Mouse (Mus musculus) olfactory bulb, adult 2 months (tissue): ENCODE measurements around the gene Tex45. TPM values are rescaled to one million over a fixed set of nuclear protein-coding genes. Genes with fewer than 3 reads are reported as not detected.

Experiments used
- H3K27ac ChIP-seq: fragments of 200-500 bp; 2 replicates; pipeline ENCODE4 v1.5.1; 2012; ENCODE audit warnings: low read depth, low read length; ENCODE audit not compliant: insufficient read depth
- H3K4me1 ChIP-seq: fragments of 200-500 bp; 2 replicates; pipeline ENCODE4 v1.6.1; 2012; ENCODE audit warnings: low read length; ENCODE audit not compliant: control insufficient read depth, insufficient read depth
- H3K4me3 ChIP-seq: fragments of 200-500 bp; 2 replicates; pipeline ENCODE4 v1.5.1; 2012; ENCODE audit warnings: mild to moderate bottlenecking, low read depth, low read length, moderate library complexity; ENCODE audit not compliant: insufficient read depth
- CTCF ChIP-seq: fragments of 200-500 bp; IDR thresholded peaks from 2 replicates; pipeline ENCODE4 v1.5.1; 2012; ENCODE audit warnings: low read depth, mild to moderate bottlenecking, low read length, moderate library complexity; ENCODE audit not compliant: insufficient read depth
- POLR2A ChIP-seq: fragments of 200-500 bp; IDR thresholded peaks from 2 replicates; pipeline ENCODE4 v1.6.1; 2012; ENCODE audit warnings: mild to moderate bottlenecking, low read depth, low read length, moderate library complexity; ENCODE audit not compliant: insufficient read depth
- WGBS: fragments of 180-500 bp; shearing (Covaris S2); methylation state at CpG from one replicate; pipeline ENCODE4 v1.1.7; 2018; 5-methylcytosine and 5-hydroxymethylcytosine counted together
- polyA plus RNA-seq: library from polyadenylated mRNA; stranded (reverse); fragments of >200 nt; gene quantifications from 2 replicates; pipeline ENCODE4 v1.2.4, GENCODE M21; 2012; ENCODE audit warnings: low replicate concordance; ENCODE audit not compliant: missing spikeins, insufficient read depth, insufficient read length

Gene Tex45
- polyA plus RNA-seq, 1 experiment, result not detected

- Histone ChIP-seq H3K27ac (no peak overlapping the region), H3K4me1 (no peaks in the 10 kb centered on the region), H3K4me3 (no peak overlapping the region)
- TF ChIP-seq POLR2A (no peak), CTCF (peak; percentile 84)
- 31% methylated on average over 5 of the region's 5 CpGs for WGBS
Measured at GRCm38 (mm10) chr8:3450670-3451069, 20.0 kb upstream of the Tex45 start.

- H3K4me3 ChIP-seq, result no peak overlapping the region
- no peak overlapping the region for H3K27ac ChIP-seq
- 98% methylated on average over 25 of the region's 25 CpGs for WGBS
- H3K4me1 ChIP-seq, result no peaks in the 10 kb centered on the region
- TF ChIP-seq CTCF, result no peak
- no peak for TF ChIP-seq POLR2A
Measured at GRCm38 (mm10) chr8:3451992-3452391, 18.7 kb upstream of the Tex45 start.

- WGBS, result 87% methylated on average over 2 of the region's 2 CpGs
- H3K4me1 ChIP-seq, result no peaks in the 10 kb centered on the region
- no peak overlapping the region for H3K27ac ChIP-seq
- TF ChIP-seq CTCF (no peak), POLR2A (no peak)
- no peak overlapping the region for H3K4me3 ChIP-seq
Measured at GRCm38 (mm10) chr8:3463248-3463647, 7.4 kb upstream of the Tex45 start.

DNA sequence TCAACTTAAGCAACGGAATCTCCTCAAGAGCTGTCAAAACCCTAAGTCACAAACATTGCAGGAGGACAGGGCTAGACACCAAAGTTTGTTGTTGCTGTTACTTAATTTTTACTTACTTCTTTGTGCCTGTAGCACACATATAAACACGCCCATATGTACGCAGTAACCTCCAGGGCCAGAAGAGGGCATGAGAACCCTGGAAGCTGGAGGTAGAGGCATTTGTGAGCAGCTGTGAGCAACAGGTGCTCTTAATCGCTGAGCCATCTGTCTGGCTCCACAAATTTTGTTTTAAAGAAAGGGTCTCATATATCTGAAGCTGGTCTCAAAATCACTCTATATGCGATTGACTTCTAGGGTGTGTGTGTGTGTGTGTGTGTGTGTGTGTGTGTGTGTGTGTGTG, 6.4 kb upstream of the Tex45 start:
- no peak overlapping the region for H3K27ac ChIP-seq
- H3K4me3 ChIP-seq, result no peak overlapping the region
- WGBS, result 54% methylated on average over 5 of the region's 5 CpGs
- TF ChIP-seq POLR2A (no peak), CTCF (no peak)
- no peaks in the 10 kb centered on the region for H3K4me1 ChIP-seq

- peak within 1 kb of the TSS; percentile 68 for H3K4me3 ChIP-seq
- TF ChIP-seq CTCF (no peak), POLR2A (peak; percentile 54)
- 8% methylated on average over 32 of the region's 32 CpGs for WGBS
- H3K4me1 ChIP-seq, result no peaks in the 10 kb centered on the region
- no peak within 1 kb of the TSS; the same call in 1 of the 2 replicates for H3K27ac ChIP-seq
Measured at GRCm38 (mm10) chr8:3467006-3467885, 3.4 kb upstream of the Tex45 start, which contains the start of gene Pex11g. Gene Pex11g (minus strand): TSS chr8:3467680.

DNA sequence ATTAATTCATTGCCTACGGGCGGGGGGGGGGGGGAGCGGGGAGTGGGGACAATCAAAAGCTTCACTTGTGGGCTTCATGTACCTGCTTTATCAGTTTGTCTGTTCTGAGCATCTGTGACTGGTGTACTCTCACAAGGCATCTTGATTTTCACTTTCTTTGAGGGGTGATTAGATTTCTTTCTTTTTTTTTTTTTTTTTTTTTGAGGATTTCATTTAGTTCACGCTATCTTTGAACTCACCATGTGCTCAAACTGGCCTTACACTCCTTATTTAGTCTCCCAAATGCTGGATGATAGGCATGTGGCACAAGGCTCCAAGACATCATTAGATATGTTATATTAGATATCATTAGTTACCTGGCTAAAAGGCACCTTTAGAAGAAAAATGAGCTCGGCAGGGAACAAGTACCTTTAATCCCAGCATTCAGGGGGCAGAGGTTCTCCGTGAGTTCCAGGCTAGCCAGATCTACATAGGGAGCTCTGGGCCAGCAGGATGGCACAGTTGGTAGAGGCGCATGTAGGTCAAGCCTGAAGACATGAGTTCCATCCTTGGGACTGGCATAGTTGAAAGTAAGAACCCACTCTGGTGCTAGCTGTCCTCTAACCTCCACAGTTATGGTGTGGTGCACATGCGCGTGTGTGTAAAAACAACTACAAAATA, 2.6 kb upstream of the Tex45 start:
- TF ChIP-seq POLR2A, result no peak
- no peak for TF ChIP-seq CTCF
- 51% methylated on average over 9 of the region's 9 CpGs for WGBS
- Histone ChIP-seq H3K27ac (no peak overlapping the region; the same call in 1 of the 2 replicates), H3K4me3 (peak overlapping the region; percentile 68), H3K4me1 (no peaks in the 10 kb centered on the region)

DNA sequence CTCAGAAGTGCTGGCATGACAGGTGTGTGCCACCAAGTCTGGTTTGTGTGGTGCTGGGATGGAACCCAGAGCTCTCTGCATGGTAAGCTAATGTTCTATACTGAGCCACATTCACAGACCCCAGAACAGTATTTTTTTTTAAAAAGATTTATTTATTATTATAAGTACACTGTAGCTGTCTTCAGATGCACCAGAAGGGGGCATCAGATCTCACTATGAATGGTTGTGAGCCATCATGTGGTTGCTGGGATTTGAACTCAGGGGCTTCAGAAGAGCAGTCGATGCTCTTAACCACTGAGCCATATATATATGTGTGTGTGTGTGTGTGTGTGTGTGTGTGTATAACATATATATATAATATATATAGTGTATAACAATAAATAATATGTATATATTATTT, 1.8 kb upstream of the Tex45 start:
- Histone ChIP-seq H3K27ac (no peak overlapping the region), H3K4me1 (no peaks in the 10 kb centered on the region), H3K4me3 (no peak overlapping the region)
- 84% methylated on average over 1 of the region's 1 CpGs for WGBS
- TF ChIP-seq CTCF (no peak), POLR2A (no peak)

DNA sequence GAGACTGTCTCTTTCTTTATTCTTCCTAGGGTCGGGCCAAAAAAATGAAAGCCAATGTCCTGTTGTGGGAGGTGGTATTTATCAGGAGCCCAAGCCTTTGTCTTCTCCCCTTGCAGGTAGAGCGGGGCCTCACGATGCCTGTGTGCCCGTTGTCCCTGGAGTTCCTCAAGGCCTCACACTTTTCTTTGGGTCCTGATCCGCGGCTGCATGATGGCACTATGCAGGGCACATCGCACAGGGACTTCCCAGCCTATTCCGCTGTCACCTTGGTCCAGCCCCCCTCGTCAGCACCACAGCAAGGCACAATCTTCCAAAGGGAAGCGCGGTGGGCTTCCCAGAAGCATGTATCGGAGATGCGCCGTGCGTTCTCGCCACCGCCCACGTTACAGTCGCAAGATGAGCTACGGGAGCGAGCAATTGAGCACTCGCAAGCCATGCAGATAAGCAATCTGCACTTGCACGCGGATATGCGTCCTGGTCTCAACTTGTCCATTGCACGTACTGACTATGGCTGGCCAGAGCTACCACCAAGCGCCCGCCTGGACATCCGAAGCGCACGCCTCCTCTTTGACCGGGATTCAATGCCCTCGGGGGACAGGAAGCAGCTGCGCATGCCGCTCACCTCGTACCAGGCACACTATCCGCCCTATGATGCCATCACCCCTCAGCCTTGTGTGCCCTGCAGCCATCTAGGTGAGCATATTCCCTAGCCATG, 5.2 kb downstream of the Tex45 start:
- peak overlapping the region; percentile 37 for H3K4me3 ChIP-seq
- no peak overlapping the region for H3K27ac ChIP-seq
- 25% methylated on average over 37 of the region's 37 CpGs for WGBS
- peaks cover 7% of the 10 kb centered on the region; the same call in 1 of the 2 replicates for H3K4me1 ChIP-seq
- no peak for TF ChIP-seq POLR2A
- TF ChIP-seq CTCF, result no peak
